Mouse (Mus musculus) hematopoietic stem cell, adult 5-6 weeks (primary cell): ENCODE measurements around the gene Gm14399. TPM values are rescaled to one million over a fixed set of nuclear protein-coding genes. Genes with fewer than 3 reads are reported as not detected.

Source experiments
- total RNA-seq: library from RNA; stranded (forward); fragments of 172-1452, 232-1000 nt; gene quantifications from 2 replicates; pipeline ENCODE4 v1.2.3, GENCODE M21; 2017

Gene Gm14399
- total RNA-seq, 1 experiment from 2014 or later, result 12.6 TPM

Other genes starting within 250 kb of the Gm14399 start
- not detected in 2 replicates for gene Gm14444, start 131.8 kb downstream of the Gm14399 start, total RNA-seq
- not detected in 2 replicates for gene Gm14393, start 74.2 kb downstream of the Gm14399 start, total RNA-seq
- 0.89 and 1.9 TPM in 2 replicates for gene Gm14443, start 33.9 kb upstream of the Gm14399 start, total RNA-seq
- 19.8 and 22.5 TPM in 2 replicates for gene Gm14391, start 64.9 kb upstream of the Gm14399 start, total RNA-seq
- gene Gm14440, start 133.1 kb upstream of the Gm14399 start, total RNA-seq, result 6.4 TPM in 1 of 2 replicates, not detected in the other
- gene Gm4631, start 196.2 kb upstream of the Gm14399 start, total RNA-seq, result 20.5 and 29.8 TPM in 2 replicates
- 4.0 and 20.6 TPM in 2 replicates for gene Zfp968, start 230.4 kb upstream of the Gm14399 start, total RNA-seq